Mouse (Mus musculus): ENCODE measurements around the gene A26c2.

The A26c2 gene

DNA sequence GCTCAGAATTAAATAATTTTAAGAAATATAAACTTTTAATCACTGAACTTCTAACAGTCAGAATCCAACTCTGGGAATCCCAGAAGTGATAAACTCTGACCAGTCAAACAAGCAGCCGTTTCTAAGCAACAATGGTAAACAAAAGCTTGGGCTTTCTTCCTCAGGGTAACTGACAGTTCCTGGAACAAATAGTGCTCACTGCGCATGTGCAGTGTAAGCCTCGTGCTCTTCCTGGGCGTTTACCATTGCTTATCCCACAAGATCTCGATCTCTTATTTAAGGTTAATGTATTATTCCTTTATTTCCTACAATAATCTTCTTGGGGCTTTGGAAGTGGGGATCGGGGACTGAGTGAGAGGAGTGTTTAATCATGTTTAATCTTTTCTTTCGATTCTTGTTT lies at the start of gene A26c2:
Gene A26c2 (minus strand): TSS at position 101 of the 400 bp plus-strand sequence.
- DNase-seq (ENCODE audit: low spot score), result no peak

DNA sequence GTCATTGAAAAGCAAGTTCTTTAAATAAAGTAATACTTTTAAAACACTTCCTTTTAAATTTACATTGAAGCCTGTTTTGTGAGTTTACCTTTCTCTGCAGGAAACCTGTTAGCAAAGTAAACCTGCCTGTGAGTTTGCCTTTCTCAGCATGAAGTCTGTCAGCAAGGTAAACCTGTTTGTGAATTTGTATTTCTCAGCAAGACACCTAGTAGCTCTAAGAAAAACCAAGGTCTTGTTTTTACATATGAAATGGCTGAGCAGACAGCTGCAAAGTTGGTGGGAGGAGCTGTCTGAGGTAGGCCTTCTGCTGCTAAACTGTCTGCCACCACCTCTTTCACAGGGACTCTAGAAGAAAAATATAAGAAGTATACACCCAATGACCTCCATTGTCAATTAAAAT lies 28.0 kb upstream of the A26c2 start:
- no peak for DNase-seq (ENCODE audit: low spot score)

All from urinary bladder, postnatal 14 days (tissue).